Mouse (Mus musculus) G1E (cell line): ENCODE measurements around the gene Ybx1.

ENCODE experiments used
- CTCF ChIP-seq: IDR thresholded peaks from 2 replicates; pipeline ENCODE4 v1.5.1; 2012; ENCODE audit warnings: low read depth, low read length, inconsistent platforms, mixed read lengths
- GATA1 ChIP-seq: IDR thresholded peaks from 2 replicates; pipeline ENCODE4 v1.6.1; 2012; ENCODE audit warnings: borderline replicate concordance, low read length, inconsistent platforms, mixed read lengths
- GATA2 ChIP-seq: IDR thresholded peaks from 2 replicates; pipeline ENCODE4 v1.6.1; 2012; ENCODE audit warnings: low read depth, low read length, inconsistent platforms, borderline replicate concordance
- POLR2AphosphoS5 ChIP-seq: IDR thresholded peaks from 2 replicates; pipeline ENCODE4 v1.6.1; 2012; ENCODE audit warnings: low read depth, low read length, inconsistent platforms; ENCODE audit not compliant: insufficient replicate concordance
- TAL1 ChIP-seq: conservative IDR thresholded peaks from 2 replicates; pipeline ENCODE4 v1.6.1; 2012; ENCODE audit warnings: low read depth, low read length, inconsistent platforms, mixed read lengths

GRCm38 (mm10) chr4:119301777-119302176 is 7.4 kb upstream of the Ybx1 start:
- TF ChIP-seq CTCF = no peak
- no peak for TF ChIP-seq GATA1
- no peak for TF ChIP-seq TAL1
- no peak for TF ChIP-seq POLR2AphosphoS5
- TF ChIP-seq GATA2 = no peak
